Mouse (Mus musculus) frontal cortex, postnatal 14 days (tissue): ENCODE results near the gene Dpf3.

Source experiments
- DNase-seq, 2 experiments: peaks; one replicate each; pipeline ENCODE4 v3.0.0; 2022; ENCODE audit warnings: low spot score in 2 of 2

The Dpf3 gene

GRCm38 (mm10) chr12:83211146-83211822 lies 276.2 kb downstream of the Dpf3 start:
- DNase-seq, result no peak

- no peak for DNase-seq
Observed at GRCm38 (mm10) chr12:83210735-83211134, 276.8 kb downstream of the Dpf3 start.

- no peak for DNase-seq
Observed at GRCm38 (mm10) chr12:83210294-83210693, 277.2 kb downstream of the Dpf3 start.

- DNase-seq, result no peak
Observed at GRCm38 (mm10) chr12:83209461-83209860, 278.1 kb downstream of the Dpf3 start.

GRCm38 (mm10) chr12:83208841-83209240 lies 278.7 kb downstream of the Dpf3 start:
- no peak for DNase-seq

GRCm38 (mm10) chr12:83208011-83208410 lies 279.5 kb downstream of the Dpf3 start:
- DNase-seq, result no peak

GRCm38 (mm10) chr12:83207481-83207880 lies 280.0 kb downstream of the Dpf3 start:
- no peak for DNase-seq

- DNase-seq, result no peak
Observed at GRCm38 (mm10) chr12:83206866-83207265, 280.6 kb downstream of the Dpf3 start.

- no peak for DNase-seq
Observed at GRCm38 (mm10) chr12:83204361-83204760, 283.2 kb downstream of the Dpf3 start.

- DNase-seq, result no peak
Observed at GRCm38 (mm10) chr12:83201674-83202073, 285.8 kb downstream of the Dpf3 start.

GRCm38 (mm10) chr12:83180561-83180960 lies 307.0 kb downstream of the Dpf3 start:
- DNase-seq, result no peak

GRCm38 (mm10) chr12:83179860-83180259 lies 307.7 kb downstream of the Dpf3 start:
- DNase-seq, result no peak

GRCm38 (mm10) chr12:83178770-83179169 lies 308.7 kb downstream of the Dpf3 start:
- no peak for DNase-seq

- DNase-seq, result no peak
Observed at GRCm38 (mm10) chr12:83169495-83170209, 317.9 kb downstream of the Dpf3 start.

GRCm38 (mm10) chr12:83168310-83168709 lies 319.2 kb downstream of the Dpf3 start:
- no peak for DNase-seq

GRCm38 (mm10) chr12:83165058-83165457 lies 322.5 kb downstream of the Dpf3 start:
- no peak for DNase-seq
